Mouse (Mus musculus): ENCODE results near the gene Itsn1. TPM values are rescaled to one million over a fixed set of nuclear protein-coding genes. Genes with fewer than 3 reads are reported as not detected.

The Itsn1 gene
- polyA plus RNA-seq, 1 experiment from 2014 or later, result 7.8 TPM

DNA sequence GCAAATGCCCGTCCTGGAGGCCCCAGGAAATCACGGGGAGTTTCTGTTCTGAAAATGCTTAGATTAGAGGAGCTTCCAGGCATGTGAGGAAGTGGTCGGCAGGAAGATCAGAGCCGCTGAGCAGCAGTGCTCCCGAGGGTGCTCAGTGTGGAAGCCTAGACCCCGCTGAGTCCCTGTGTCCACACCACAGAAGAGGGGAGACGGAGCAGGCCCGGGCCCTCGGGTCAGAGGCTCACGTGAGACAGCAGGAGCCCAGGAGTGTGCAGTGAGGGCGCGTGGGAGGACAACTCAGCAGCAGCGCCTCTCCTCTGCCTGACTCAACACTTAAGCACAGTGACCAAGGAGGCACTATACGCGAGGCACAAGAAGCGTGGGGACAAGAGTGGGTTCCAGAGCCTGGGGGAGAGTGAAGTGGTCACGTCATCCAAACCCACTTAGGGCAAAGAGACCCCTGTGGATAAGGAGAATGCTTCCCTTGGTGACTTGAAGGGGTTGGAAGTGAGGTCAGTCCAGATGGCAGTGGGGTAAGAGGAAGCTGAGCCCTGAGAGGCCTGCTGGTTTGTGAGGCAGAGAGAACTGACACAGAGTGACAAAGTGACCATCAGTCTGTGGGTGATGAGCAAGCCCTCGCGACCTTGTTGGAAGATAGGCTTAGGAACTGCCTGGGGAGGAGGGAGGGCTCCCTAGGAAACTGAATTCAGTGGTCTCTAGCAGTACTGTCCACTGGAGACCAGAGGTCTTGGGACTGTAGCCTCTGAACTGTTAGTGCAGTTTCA lies 122.6 kb downstream of the Itsn1 start:
- ATAC-seq (ENCODE audit: low FRiP score, low TSS enrichment), result no peak
- no peak for DNase-seq (ENCODE audit: low spot score)
- Histone ChIP-seq H3K4me1 (replicated peaks; ENCODE audit: control insufficient read depth, insufficient read depth) (no peaks in the 10 kb centered on the region), H3K9ac (ENCODE audit: low read length) (no peak overlapping the region), H3K27ac (replicated peaks) (no peak overlapping the region), H3K9me3 (ENCODE audit: control insufficient read depth, low read length) (no peaks in the 10 kb centered on the region), H3K27me3 (ENCODE audit: control insufficient read depth, insufficient read depth, low read length) (no peaks in the 10 kb centered on the region), H3K4me2 (replicated peaks; ENCODE audit: low read depth) (no peak overlapping the region), H3K4me3 (ENCODE audit: low read depth, low read length) (no peak overlapping the region), H3K36me3 (ENCODE audit: control insufficient read depth, insufficient read depth, low read length) (peaks cover 15% of the 10 kb centered on the region)
- TF ChIP-seq EP300 (optimal IDR thresholded peaks at IDR 0.05), result no peak
- TF ChIP-seq CTCF (IDR thresholded peaks at IDR 0.05; ENCODE audit: low read depth), result no peak
- WGBS, result 87% methylated on average over 19 of the region's 19 CpGs

DNA sequence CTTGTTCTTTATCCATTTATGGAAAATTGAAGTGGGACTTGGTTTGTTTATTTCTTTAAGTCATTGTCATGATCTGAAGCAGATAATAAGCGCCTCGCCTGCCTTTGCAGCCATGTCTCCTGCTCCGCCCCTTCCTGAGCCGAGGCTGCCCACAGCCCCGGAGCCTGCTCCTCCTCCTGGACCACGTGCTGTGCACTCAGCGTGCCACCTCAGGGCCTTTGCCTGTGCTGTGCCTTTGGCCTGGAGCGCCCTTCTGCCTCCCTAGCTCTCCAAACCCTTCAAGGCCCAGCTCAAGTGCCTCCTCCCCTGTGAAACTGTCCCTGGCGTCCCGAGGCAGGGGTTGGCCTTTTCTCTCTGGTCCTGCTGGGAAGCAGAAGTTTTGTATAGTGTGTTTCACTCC lies 123.7 kb downstream of the Itsn1 start:
- H3K4me2 ChIP-seq (replicated peaks; ENCODE audit: low read depth), result no peak overlapping the region
- peaks cover 18% of the 10 kb centered on the region for H3K36me3 ChIP-seq (ENCODE audit: control insufficient read depth, insufficient read depth, low read length)
- ATAC-seq (ENCODE audit: low FRiP score, low TSS enrichment) (no peak), DNase-seq (ENCODE audit: low spot score) (no peak)
- TF ChIP-seq EP300 (optimal IDR thresholded peaks at IDR 0.05) (no peak), CTCF (IDR thresholded peaks at IDR 0.05; ENCODE audit: low read depth) (no peak)
- no peaks in the 10 kb centered on the region for H3K9me3 ChIP-seq (ENCODE audit: control insufficient read depth, low read length)
- no peak overlapping the region for H3K4me3 ChIP-seq (ENCODE audit: low read depth, low read length)
- H3K4me1 ChIP-seq (replicated peaks; ENCODE audit: control insufficient read depth, insufficient read depth), result no peaks in the 10 kb centered on the region
- H3K27me3 ChIP-seq (ENCODE audit: control insufficient read depth, insufficient read depth, low read length), result no peaks in the 10 kb centered on the region
- no peak overlapping the region for H3K9ac ChIP-seq (ENCODE audit: low read length)
- WGBS, result 86% methylated on average over 10 of the region's 10 CpGs
- no peak overlapping the region for H3K27ac ChIP-seq (replicated peaks)

DNA sequence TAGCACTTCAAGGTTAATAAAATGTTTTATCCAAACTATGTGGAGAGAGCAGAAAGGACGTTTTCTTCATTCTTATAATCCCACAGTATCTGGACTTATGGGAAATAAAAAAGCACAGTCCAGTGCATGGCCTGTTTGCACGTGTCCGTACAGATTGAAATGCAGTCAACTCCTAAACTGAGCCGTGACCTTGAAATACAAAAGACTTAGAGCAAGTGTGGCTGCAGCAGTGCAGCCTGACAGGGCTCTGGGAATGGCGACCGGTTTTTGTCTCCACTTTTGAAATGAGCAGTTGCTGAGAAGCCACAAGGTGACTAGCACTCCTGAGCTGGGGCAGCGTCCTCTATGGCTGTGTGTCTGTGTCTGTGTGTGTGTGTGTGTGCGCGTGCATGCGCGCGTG lies 124.1 kb downstream of the Itsn1 start:
- H3K9ac ChIP-seq (ENCODE audit: low read length), result no peak overlapping the region
- no peak for DNase-seq (ENCODE audit: low spot score)
- 92% methylated on average over 12 of the region's 12 CpGs for WGBS
- no peak overlapping the region for H3K4me2 ChIP-seq (replicated peaks; ENCODE audit: low read depth)
- no peak overlapping the region for H3K27ac ChIP-seq (replicated peaks)
- H3K27me3 ChIP-seq (ENCODE audit: control insufficient read depth, insufficient read depth, low read length), result no peaks in the 10 kb centered on the region
- no peak overlapping the region for H3K4me3 ChIP-seq (ENCODE audit: low read depth, low read length)
- H3K9me3 ChIP-seq (ENCODE audit: control insufficient read depth, low read length), result no peaks in the 10 kb centered on the region
- TF ChIP-seq CTCF (IDR thresholded peaks at IDR 0.05; ENCODE audit: low read depth), result no peak
- TF ChIP-seq EP300 (optimal IDR thresholded peaks at IDR 0.05), result no peak
- H3K4me1 ChIP-seq (replicated peaks; ENCODE audit: control insufficient read depth, insufficient read depth), result no peaks in the 10 kb centered on the region
- no peak for ATAC-seq (ENCODE audit: low FRiP score, low TSS enrichment)
- H3K36me3 ChIP-seq (ENCODE audit: control insufficient read depth, insufficient read depth, low read length), result peaks cover 18% of the 10 kb centered on the region

DNA sequence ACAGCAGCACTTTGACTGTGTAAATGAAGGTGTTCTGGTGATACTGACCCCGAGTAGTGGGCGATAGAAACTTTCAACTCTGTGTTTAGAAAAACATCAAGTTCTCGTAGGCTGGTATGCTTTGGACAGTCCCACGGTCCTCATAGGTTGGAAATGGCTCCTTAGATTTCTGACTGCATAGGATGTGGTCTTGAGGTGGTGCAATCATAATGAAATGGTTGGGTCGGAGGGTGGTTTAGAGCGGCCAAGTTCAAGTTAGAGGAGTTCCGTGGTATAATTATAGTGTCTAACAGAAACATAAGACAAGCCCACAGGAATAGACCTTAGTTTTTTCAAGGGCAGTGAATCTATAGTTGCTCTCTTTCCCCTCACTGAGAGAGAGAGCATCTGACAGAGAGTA lies 129.6 kb downstream of the Itsn1 start:
- H3K4me1 ChIP-seq (replicated peaks; ENCODE audit: control insufficient read depth, insufficient read depth), result peaks cover 6% of the 10 kb centered on the region; the same call in 1 of the 2 replicates
- DNase-seq (ENCODE audit: low spot score) (no peak), ATAC-seq (ENCODE audit: low FRiP score, low TSS enrichment) (no peak)
- H3K9ac ChIP-seq (ENCODE audit: low read length), result no peak overlapping the region
- peaks cover 13% of the 10 kb centered on the region for H3K36me3 ChIP-seq (ENCODE audit: control insufficient read depth, insufficient read depth, low read length)
- no peak overlapping the region for H3K4me2 ChIP-seq (replicated peaks; ENCODE audit: low read depth)
- no peak overlapping the region for H3K27ac ChIP-seq (replicated peaks)
- WGBS, result 90% methylated on average over 7 of the region's 7 CpGs
- H3K4me3 ChIP-seq (ENCODE audit: low read depth, low read length), result no peak overlapping the region
- no peaks in the 10 kb centered on the region for H3K9me3 ChIP-seq (ENCODE audit: control insufficient read depth, low read length)
- no peak for TF ChIP-seq EP300 (optimal IDR thresholded peaks at IDR 0.05)
- TF ChIP-seq CTCF (IDR thresholded peaks at IDR 0.05; ENCODE audit: low read depth), result no peak
- no peaks in the 10 kb centered on the region for H3K27me3 ChIP-seq (ENCODE audit: control insufficient read depth, insufficient read depth, low read length)

DNA sequence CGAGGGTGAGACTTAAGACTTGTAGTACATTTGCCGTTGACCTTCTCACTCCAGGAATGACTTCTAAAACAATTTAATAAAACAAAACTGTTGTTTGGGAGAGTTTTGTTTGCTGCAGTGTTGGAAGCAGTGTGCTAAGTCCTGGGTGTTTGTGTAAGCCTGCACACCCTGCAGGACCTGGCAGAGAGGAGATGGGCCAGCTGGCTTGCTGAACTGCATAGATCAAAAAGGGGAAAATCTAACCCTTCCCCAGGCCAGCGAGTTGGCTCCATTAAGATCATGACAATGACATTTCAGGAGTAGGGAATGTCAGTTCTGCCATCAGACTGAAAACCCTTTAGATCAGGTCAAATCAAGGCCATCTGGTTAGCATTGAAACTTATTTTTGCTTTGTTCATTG lies 130.1 kb downstream of the Itsn1 start:
- Histone ChIP-seq H3K36me3 (ENCODE audit: control insufficient read depth, insufficient read depth, low read length) (peaks cover 14% of the 10 kb centered on the region), H3K4me2 (replicated peaks; ENCODE audit: low read depth) (no peak overlapping the region), H3K27me3 (ENCODE audit: control insufficient read depth, insufficient read depth, low read length) (no peaks in the 10 kb centered on the region), H3K27ac (replicated peaks) (no peak overlapping the region), H3K4me3 (ENCODE audit: low read depth, low read length) (no peak overlapping the region), H3K4me1 (replicated peaks; ENCODE audit: control insufficient read depth, insufficient read depth) (peaks cover 6% of the 10 kb centered on the region; the same call in 1 of the 2 replicates), H3K9ac (ENCODE audit: low read length) (no peak overlapping the region), H3K9me3 (ENCODE audit: control insufficient read depth, low read length) (no peaks in the 10 kb centered on the region)
- TF ChIP-seq CTCF (IDR thresholded peaks at IDR 0.05; ENCODE audit: low read depth), result no peak
- TF ChIP-seq EP300 (optimal IDR thresholded peaks at IDR 0.05), result no peak
- no peak for DNase-seq (ENCODE audit: low spot score)
- no peak for ATAC-seq (ENCODE audit: low FRiP score, low TSS enrichment)
- 72% methylated on average over 3 of the region's 3 CpGs for WGBS

DNA sequence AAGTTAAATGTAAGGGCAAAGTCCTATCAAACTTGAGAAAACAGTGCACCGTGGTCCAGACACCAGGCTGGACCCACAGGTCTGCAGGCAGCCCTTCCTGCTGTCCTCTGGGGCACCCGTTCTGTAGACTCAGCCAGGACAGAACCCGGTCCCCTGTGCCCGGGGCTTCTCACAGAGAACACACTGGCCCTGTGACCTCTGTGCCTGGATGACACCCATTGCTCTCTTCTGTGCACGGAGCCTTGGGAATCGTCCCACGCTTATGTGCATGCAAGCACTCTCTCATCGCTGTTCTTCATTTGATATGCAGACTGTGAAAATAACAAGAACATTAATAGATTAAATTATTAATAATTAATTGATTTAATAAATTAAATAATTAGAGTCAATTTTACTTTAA lies 130.9 kb downstream of the Itsn1 start:
- no peak overlapping the region for H3K4me2 ChIP-seq (replicated peaks; ENCODE audit: low read depth)
- H3K27ac ChIP-seq (replicated peaks), result no peak overlapping the region
- WGBS, result 80% methylated on average over 8 of the region's 8 CpGs
- H3K9ac ChIP-seq (ENCODE audit: low read length), result no peak overlapping the region
- peaks cover 10% of the 10 kb centered on the region for H3K36me3 ChIP-seq (ENCODE audit: control insufficient read depth, insufficient read depth, low read length)
- no peaks in the 10 kb centered on the region for H3K27me3 ChIP-seq (ENCODE audit: control insufficient read depth, insufficient read depth, low read length)
- H3K9me3 ChIP-seq (ENCODE audit: control insufficient read depth, low read length), result no peaks in the 10 kb centered on the region
- no peak for ATAC-seq (ENCODE audit: low FRiP score, low TSS enrichment)
- no peak for DNase-seq (ENCODE audit: low spot score)
- peaks cover 6% of the 10 kb centered on the region; the same call in 1 of the 2 replicates for H3K4me1 ChIP-seq (replicated peaks; ENCODE audit: control insufficient read depth, insufficient read depth)
- no peak overlapping the region for H3K4me3 ChIP-seq (ENCODE audit: low read depth, low read length)
- TF ChIP-seq EP300 (optimal IDR thresholded peaks at IDR 0.05) (no peak), CTCF (IDR thresholded peaks at IDR 0.05; ENCODE audit: low read depth) (no peak)
